ENCODE assay signal across 19 mouse cellular contexts in the genomic region with DNA sequence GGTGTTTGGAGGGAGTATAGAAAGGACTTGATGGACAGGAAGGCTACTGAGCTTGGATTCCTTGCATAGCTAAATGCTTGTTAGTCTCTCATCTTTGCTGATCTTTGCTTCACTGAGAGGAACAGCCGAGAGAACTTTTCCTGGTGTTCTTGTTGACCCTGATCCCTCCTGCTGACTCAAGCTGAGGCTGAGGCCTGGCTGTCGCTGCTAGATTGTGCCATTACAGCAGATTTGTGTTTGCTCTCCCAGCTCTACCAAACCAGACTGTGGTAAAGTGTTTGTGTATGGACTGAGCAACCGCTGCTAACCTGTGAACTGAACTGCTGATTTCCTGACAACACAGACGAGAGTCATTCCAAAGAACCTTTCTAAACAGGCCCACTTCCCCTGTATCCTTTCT.
A peak's percentile ranks its signal among the peaks of the same experiment; 100 is the strongest.
DNase-seq lines count a peak whose midpoint lies in the region; ATAC-seq and TF ChIP-seq lines count a peak whose summit lies in the region.
"Had no signal": no experiment of that assay in that cellular context is flagged by ENCODE, and none has a peak within 500 bp of the region (broad histone marks: within the 10 kb centered on the region; RNA-seq: fewer than 3 reads in every experiment).

No protein-coding gene starts in this region.

- peak overlapping the region; percentile 92 for H3K27ac ChIP-seq in small intestine, adult 2 months (ENCODE audit: insufficient read depth, low read depth, low read length)
- H3K27ac ChIP-seq in midbrain, embryonic 15.5 days = no peak overlapping the region

- DNase-seq in yolk sac, embryonic 10.5 days (ENCODE audit: low spot score) = peak; percentile 79
- no peak for DNase-seq in cerebellum, adult 11 months
- DNase-seq: adrenal gland, adult 2 months; adrenal gland, adult 8-10 months; adrenal gland, postnatal 10 days; adrenal gland, postnatal 14 days; adrenal gland, postnatal 25 days; adrenal gland, postnatal 36 days; B cell, adult 2 months; cerebellum, adult 11-12 months; cerebellum, adult 18-20 months; cerebellum, adult 2 months had no signal

- 41% methylated on average over 4 of the region's 4 CpGs for WGBS in small intestine, adult 2 months
- WGBS in midbrain, embryonic 15.5 days = 84% methylated on average over 4 of the region's 4 CpGs

- no peak for ATAC-seq in midbrain, embryonic 15.5 days (replicated peaks)
- ATAC-seq: activated CD4-positive, CD25-positive, alpha-beta regulatory T cell, adult 4 months; CD4-positive, CD25-positive, alpha-beta regulatory T cell, adult 4 months; Patski had no signal

- no peak for TF ChIP-seq CTCF in small intestine, adult 2 months (IDR thresholded peaks at IDR 0.05; ENCODE audit: extremely low read depth, insufficient read length, insufficient replicate concordance, low read depth, low read length)

- H3K4me3 ChIP-seq in small intestine, adult 2 months (ENCODE audit: low read depth, low read length) = no peak overlapping the region
- no peak overlapping the region for H3K4me3 ChIP-seq in midbrain, embryonic 15.5 days

- no peaks in the 10 kb centered on the region for H3K27me3 ChIP-seq in small intestine, adult 2 months (ENCODE audit: control insufficient read depth, insufficient read depth, low read length)
- no peaks in the 10 kb centered on the region for H3K27me3 ChIP-seq in midbrain, embryonic 15.5 days (replicated peaks)
- H3K27me3 ChIP-seq: CH12.LX, Patski had no signal

- H3K9me3 ChIP-seq in midbrain, embryonic 15.5 days = no peaks in the 10 kb centered on the region

- peaks cover 38% of the 10 kb centered on the region for H3K4me1 ChIP-seq in small intestine, adult 2 months (ENCODE audit: control insufficient read depth, insufficient read depth, insufficient read length, low read length)
- H3K4me1 ChIP-seq in midbrain, embryonic 15.5 days = no peaks in the 10 kb centered on the region

- no peak overlapping the region for H3K9ac ChIP-seq in midbrain, embryonic 15.5 days

- H3K4me2 ChIP-seq in midbrain, embryonic 15.5 days = no peak overlapping the region

- no peak for TF ChIP-seq POLR2A in small intestine, adult 2 months (IDR thresholded peaks at IDR 0.05; ENCODE audit: low read depth, low read length)

- no peaks in the 10 kb centered on the region for H3K36me3 ChIP-seq in small intestine, adult 2 months (ENCODE audit: control insufficient read depth, insufficient read depth, low read length)
- no peaks in the 10 kb centered on the region for H3K36me3 ChIP-seq in midbrain, embryonic 15.5 days (replicated peaks)
- H3K36me3 ChIP-seq: G1E had no signal
